Mouse (Mus musculus) T-helper 2 cell (primary cell): Measurements from ENCODE around the gene Zfp710.

Experiments
- in situ Hi-C: fragments of 300-600 bp; cut with MboI, MseI; formaldehyde crosslinking; loops from one replicate; pipeline ENCODE4 v1.15.1; 2025; ENCODE audit warnings: high pct_unique_total_duplicates

Zfp710 gene

GRCm38 (mm10) chr7:80076961-80077716 is 52.5 kb downstream of the Zfp710 start:
- in situ Hi-C loops, result no loop called here

- in situ Hi-C loops, result no loop called here
These were observed 53.2 kb downstream of the Zfp710 start for GRCm38 (mm10) chr7:80077801-80078200.

- in situ Hi-C loops, result no loop called here
These were observed 54.2 kb downstream of the Zfp710 start for GRCm38 (mm10) chr7:80078792-80079301.

- in situ Hi-C loops, result loop anchor here (5.0 kb wide), 1 partner anchor 70 kb away; no protein-coding TSS in a partner anchor
These were observed 57.3 kb downstream of the Zfp710 start for GRCm38 (mm10) chr7:80081586-80082554.

- in situ Hi-C loops, result loop anchor here (5.0 kb wide), 1 partner anchor 72 kb away; no protein-coding TSS in a partner anchor
These were observed 59.9 kb downstream of the Zfp710 start for GRCm38 (mm10) chr7:80084484-80084931.

GRCm38 (mm10) chr7:80085970-80086715 is 61.5 kb downstream of the Zfp710 start:
- in situ Hi-C loops, result no loop called here

- in situ Hi-C loops, result no loop called here
These were observed 63.6 kb downstream of the Zfp710 start for GRCm38 (mm10) chr7:80088191-80088590.

- in situ Hi-C loops, result no loop called here
These were observed 65.8 kb downstream of the Zfp710 start for GRCm38 (mm10) chr7:80090191-80091003.

GRCm38 (mm10) chr7:80091004-80091865 is 66.6 kb downstream of the Zfp710 start:
- in situ Hi-C loops, result no loop called here

GRCm38 (mm10) chr7:80091866-80092210 is 67.2 kb downstream of the Zfp710 start:
- in situ Hi-C loops, result no loop called here

GRCm38 (mm10) chr7:80092351-80093046 is 67.9 kb downstream of the Zfp710 start:
- in situ Hi-C loops, result no loop called here

- in situ Hi-C loops, result no loop called here
These were observed 69.9 kb downstream of the Zfp710 start for GRCm38 (mm10) chr7:80094481-80094880.

- in situ Hi-C loops, result no loop called here
These were observed 71.1 kb downstream of the Zfp710 start for GRCm38 (mm10) chr7:80095598-80096309.

- in situ Hi-C loops, result no loop called here
These were observed 73.9 kb downstream of the Zfp710 start for GRCm38 (mm10) chr7:80098389-80098976.

GRCm38 (mm10) chr7:80103335-80103734 is 78.7 kb downstream of the Zfp710 start:
- in situ Hi-C loops, result no loop called here

GRCm38 (mm10) chr7:80105637-80106390 is 81.2 kb downstream of the Zfp710 start:
- in situ Hi-C loops, result no loop called here

GRCm38 (mm10) chr7:80106441-80106840 is 81.8 kb downstream of the Zfp710 start:
- in situ Hi-C loops, result no loop called here
